Mouse (Mus musculus) kidney, adult 2 months (tissue): ENCODE measurements around the gene Oxct2b. TPM values are rescaled to one million over a fixed set of nuclear protein-coding genes. Genes with fewer than 3 reads are reported as not detected.
"Not testable (repeated sequence)": the region's sequence is repeated elsewhere in the genome, so short reads cannot be mapped to it uniquely, and the experiment has no call there.

Experiments
- DNase-seq: peaks from one replicate; pipeline ENCODE4 v3.0.0; 2021
- H3K27ac ChIP-seq: fragments of 200-500 bp; 2 replicates; pipeline ENCODE4 v1.5.1; 2012; ENCODE audit warnings: low read depth, low read length, control low read depth, inconsistent platforms; ENCODE audit not compliant: insufficient read depth
- H3K27me3 ChIP-seq: fragments of 200-500 bp; replicated peaks from 2 replicates; pipeline ENCODE4 v1.6.1; 2012; ENCODE audit warnings: mild to moderate bottlenecking, moderate library complexity, low read length, inconsistent platforms; ENCODE audit not compliant: control insufficient read depth, insufficient read depth
- H3K36me3 ChIP-seq: fragments of 200-500 bp; 2 replicates; pipeline ENCODE4 v1.6.1; 2012; ENCODE audit warnings: mild to moderate bottlenecking, moderate library complexity, low read length, inconsistent platforms; ENCODE audit not compliant: control insufficient read depth, insufficient read depth
- H3K4me1 ChIP-seq: fragments of 200-500 bp; 2 replicates; pipeline ENCODE4 v1.6.1; 2011; ENCODE audit warnings: low read length; ENCODE audit not compliant: control insufficient read depth, insufficient read depth
- H3K4me3 ChIP-seq: fragments of 200-500 bp; 2 replicates; pipeline ENCODE4 v1.5.1; 2011; ENCODE audit warnings: mild to moderate bottlenecking, low read depth, low read length, control low read depth; ENCODE audit not compliant: insufficient read depth
- CTCF ChIP-seq: fragments of 200-500 bp; conservative IDR thresholded peaks from 2 replicates; pipeline ENCODE4 v1.5.1; 2011; ENCODE audit warnings: low read depth, mild to moderate bottlenecking, control low read depth, low read length, moderate library complexity, mixed read lengths; ENCODE audit not compliant: insufficient read depth, insufficient read length
- POLR2A ChIP-seq: fragments of 200-500 bp; IDR thresholded peaks from one replicate; pipeline ENCODE4 v1.6.1; 2011; ENCODE audit warnings: low read depth, low read length, control low read depth
- WGBS: fragments of 180-500 bp; shearing (Covaris S2); methylation state at CpG from one replicate; pipeline ENCODE4 v1.1.7; 2018; 5-methylcytosine and 5-hydroxymethylcytosine counted together
- polyA plus RNA-seq: library from polyadenylated mRNA; depleted of rRNA; stranded (reverse); fragments of >200 nt; gene quantifications from 2 replicates; pipeline ENCODE4 v1.2.3, GENCODE M21; 2012; rRNA removed

The Oxct2b gene
- polyA plus RNA-seq, 1 experiment: 0.11 TPM

GRCm38 (mm10) chr4:123152976-123153375 is 36.9 kb downstream of the Oxct2b start:
- no peak for TF ChIP-seq POLR2A
- TF ChIP-seq CTCF: no peak
- WGBS: 70% methylated on average over 5 of the region's 5 CpGs
- no peak overlapping the region for H3K27ac ChIP-seq
- H3K4me3 ChIP-seq: no peak overlapping the region
- H3K27me3 ChIP-seq: no peaks in the 10 kb centered on the region
- DNase-seq: no peak
- H3K36me3 ChIP-seq: no peaks in the 10 kb centered on the region
- no peaks in the 10 kb centered on the region for H3K4me1 ChIP-seq

GRCm38 (mm10) chr4:123155004-123155403 is 38.9 kb downstream of the Oxct2b start:
- Histone ChIP-seq H3K4me3 (no peak overlapping the region), H3K27ac (no peak overlapping the region), H3K4me1 (no peaks in the 10 kb centered on the region), H3K27me3 (no peaks in the 10 kb centered on the region), H3K36me3 (no peaks in the 10 kb centered on the region)
- 12% methylated on average over 4 of the region's 4 CpGs for WGBS
- no peak for TF ChIP-seq POLR2A
- DNase-seq: peak; percentile 62

GRCm38 (mm10) chr4:123155427-123155826 is 39.4 kb downstream of the Oxct2b start:
- H3K36me3 ChIP-seq: no peaks in the 10 kb centered on the region
- no peaks in the 10 kb centered on the region for H3K27me3 ChIP-seq
- no peak for DNase-seq
- TF ChIP-seq CTCF (no peak), POLR2A (no peak)
- no peak overlapping the region for H3K4me3 ChIP-seq
- no peaks in the 10 kb centered on the region for H3K4me1 ChIP-seq
- H3K27ac ChIP-seq: no peak overlapping the region
- WGBS: 66% methylated on average over 2 of the region's 2 CpGs

GRCm38 (mm10) chr4:123155840-123156239 is 39.8 kb downstream of the Oxct2b start:
- Histone ChIP-seq H3K36me3 (no peaks in the 10 kb centered on the region), H3K4me3 (no peak overlapping the region), H3K4me1 (no peaks in the 10 kb centered on the region), H3K27me3 (no peaks in the 10 kb centered on the region), H3K27ac (no peak overlapping the region)
- DNase-seq: no peak
- TF ChIP-seq CTCF (no peak), POLR2A (no peak)

DNA sequence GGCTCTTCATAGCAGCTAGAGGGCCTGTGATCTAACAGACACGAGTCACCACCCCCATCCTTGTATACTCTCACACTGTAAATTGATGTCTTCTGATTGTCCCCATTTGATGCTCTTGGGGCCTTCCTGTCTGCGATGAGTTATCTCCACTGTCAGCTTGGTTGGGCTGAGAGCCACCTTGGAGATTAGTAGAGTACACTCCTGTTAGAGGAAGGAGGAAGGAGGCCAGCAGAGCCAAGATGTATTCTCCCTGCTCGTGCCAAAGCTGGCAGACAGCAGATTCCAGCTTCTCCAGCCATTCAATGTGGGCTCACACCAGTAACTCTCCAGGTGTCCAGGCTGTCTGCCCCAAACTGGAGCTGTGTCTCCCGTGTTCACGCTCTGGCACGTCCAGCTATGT is 44.5 kb downstream of the Oxct2b start:
- Histone ChIP-seq H3K27me3 (no peaks in the 10 kb centered on the region), H3K4me1 (no peaks in the 10 kb centered on the region), H3K4me3 (no peak overlapping the region), H3K27ac (no peak overlapping the region), H3K36me3 (no peaks in the 10 kb centered on the region)
- TF ChIP-seq CTCF: no peak
- WGBS: 80% methylated on average over 6 of the region's 6 CpGs
- DNase-seq: no peak

GRCm38 (mm10) chr4:123161251-123161650 is 45.2 kb downstream of the Oxct2b start:
- DNase-seq, H3K36me3 ChIP-seq, H3K4me1 ChIP-seq, H3K27me3 ChIP-seq, H3K27ac ChIP-seq, H3K4me3 ChIP-seq: not testable (repeated sequence)
- 46% methylated on average over 3 of the region's 3 CpGs for WGBS

DNA sequence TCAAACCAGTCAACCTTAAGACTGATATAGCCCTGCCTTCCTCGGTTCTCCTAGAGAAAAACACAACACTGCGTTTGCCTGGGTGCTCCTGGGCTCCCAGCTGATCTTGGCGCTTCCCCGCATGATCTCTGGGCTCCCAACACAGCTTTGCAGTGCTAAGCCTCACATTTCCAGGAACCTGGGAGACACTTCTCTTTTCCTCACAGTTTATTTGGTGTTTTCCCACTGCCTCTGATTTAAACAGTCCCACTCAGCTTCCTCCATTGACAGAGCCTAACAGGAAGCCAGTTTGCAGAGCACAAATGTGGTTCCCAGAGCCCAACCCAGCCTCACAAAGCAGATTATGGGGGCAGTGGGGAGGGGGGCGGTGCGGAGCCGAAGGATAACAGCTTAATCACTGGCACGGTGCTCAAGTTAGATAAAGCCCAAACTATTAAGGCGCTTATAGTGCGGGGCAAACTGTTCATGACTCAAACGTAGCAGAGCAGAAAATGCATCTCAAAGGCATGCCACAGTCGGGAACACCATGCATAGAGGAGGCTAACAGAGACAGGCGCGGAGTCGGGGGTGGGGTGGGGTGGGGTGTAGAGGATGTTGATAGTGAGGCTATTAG is 46.3 kb downstream of the Oxct2b start:
- Histone ChIP-seq H3K36me3 (no peaks in the 10 kb centered on the region), H3K27ac (no peak overlapping the region), H3K4me1 (no peaks in the 10 kb centered on the region), H3K4me3 (no peak overlapping the region), H3K27me3 (no peaks in the 10 kb centered on the region)
- WGBS: 17% methylated on average over 15 of the region's 15 CpGs
- no peak for TF ChIP-seq POLR2A
- no peak for TF ChIP-seq CTCF
- DNase-seq: no peak

- Histone ChIP-seq H3K4me1 (no peaks in the 10 kb centered on the region), H3K4me3 (no peak overlapping the region), H3K36me3 (no peaks in the 10 kb centered on the region), H3K27me3 (no peaks in the 10 kb centered on the region), H3K27ac (no peak overlapping the region)
- WGBS: 69% methylated on average over 15 of the region's 15 CpGs
- no peak for DNase-seq
- TF ChIP-seq CTCF: no peak
- no peak for TF ChIP-seq POLR2A
Observed at GRCm38 (mm10) chr4:123164157-123164556, 48.1 kb downstream of the Oxct2b start.

Other genes starting within 250 kb of the Oxct2b start
- gene Cap1, start 230.2 kb upstream of the Oxct2b start, polyA plus RNA-seq: 89.3 and 101 TPM in 2 replicates
- gene Mfsd2a, start 155.1 kb upstream of the Oxct2b start, polyA plus RNA-seq: 27.6 and 43.9 TPM in 2 replicates
- gene Mycl, start 120.6 kb upstream of the Oxct2b start, polyA plus RNA-seq: 1.5 and 1.6 TPM in 2 replicates
- gene Trit1, start 99.7 kb upstream of the Oxct2b start, polyA plus RNA-seq: 4.7 and 5.1 TPM in 2 replicates
- 0.03 and 0.14 TPM in 2 replicates for gene Bmp8b, start 11.1 kb upstream of the Oxct2b start, polyA plus RNA-seq
- 14.3 and 17.3 TPM in 2 replicates for gene Ppie, start 23.7 kb downstream of the Oxct2b start, polyA plus RNA-seq
- 0.75 and 0.83 TPM in 2 replicates for gene Hpcal4, start 67.0 kb downstream of the Oxct2b start, polyA plus RNA-seq
- 0.91 and 0.94 TPM in 2 replicates for gene Nt5c1a, start 85.2 kb downstream of the Oxct2b start, polyA plus RNA-seq
- gene Heyl, start 117.3 kb downstream of the Oxct2b start, polyA plus RNA-seq: 3.5 and 4.1 TPM in 2 replicates
- gene Pabpc4, start 146.1 kb downstream of the Oxct2b start, polyA plus RNA-seq: 57.8 and 67.1 TPM in 2 replicates
- 0.11 and 0.30 TPM in 2 replicates for gene Oxct2a, start 207.4 kb downstream of the Oxct2b start, polyA plus RNA-seq
- gene Bmp8a, start 227.0 kb downstream of the Oxct2b start, polyA plus RNA-seq: 1.5 and 2.9 TPM in 2 replicates